Mouse (Mus musculus) right cerebral cortex, postnatal 4 days (tissue): ENCODE measurements at regions not wholly inside any gene's neighbourhood (a gene's known extent, or its start where the extent isn't known, plus 50 kb on each side); places are given as distances from the start of the nearest gene placed in this dataset.

Experiments used
- DNase-seq: peaks from one replicate; pipeline ENCODE4 v3.0.0-alpha.2; 2022

DNA sequence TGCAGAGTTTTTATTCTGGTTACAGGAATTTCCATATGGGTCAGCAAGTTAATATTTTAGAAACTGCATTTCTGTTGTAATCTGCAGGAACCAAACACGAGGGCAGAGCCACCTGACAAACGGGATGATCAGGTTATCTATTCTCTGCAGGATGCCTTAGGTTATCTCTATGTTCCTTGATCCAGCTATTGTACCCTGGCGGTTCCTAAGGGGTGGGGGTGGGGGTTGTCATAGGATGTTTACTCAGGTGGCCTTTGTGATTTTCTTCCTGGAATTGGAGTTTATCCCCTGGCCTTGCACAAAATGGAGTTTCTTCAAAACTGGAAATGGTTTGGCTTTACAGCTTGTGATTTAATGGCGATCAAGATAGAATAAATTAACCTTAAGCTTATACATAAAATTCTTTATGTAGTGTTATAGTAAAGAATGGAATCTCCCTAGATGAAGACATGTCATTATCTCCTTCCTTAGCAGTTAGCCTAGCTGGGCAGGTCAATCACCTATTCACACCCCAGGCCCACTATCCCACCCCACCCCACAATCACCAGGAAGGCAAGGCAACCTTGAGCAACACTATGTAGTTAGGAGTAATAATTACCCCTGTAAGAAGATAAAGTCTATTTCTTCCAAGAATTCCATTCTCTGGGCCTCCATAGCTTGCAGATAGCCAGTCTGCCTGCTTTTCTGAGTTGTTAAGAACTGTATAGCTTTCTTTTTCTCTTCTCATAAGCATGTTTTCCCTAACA lies 192.3 kb upstream of the B430218F22Rik start:
- DNase-seq: no peak

DNA sequence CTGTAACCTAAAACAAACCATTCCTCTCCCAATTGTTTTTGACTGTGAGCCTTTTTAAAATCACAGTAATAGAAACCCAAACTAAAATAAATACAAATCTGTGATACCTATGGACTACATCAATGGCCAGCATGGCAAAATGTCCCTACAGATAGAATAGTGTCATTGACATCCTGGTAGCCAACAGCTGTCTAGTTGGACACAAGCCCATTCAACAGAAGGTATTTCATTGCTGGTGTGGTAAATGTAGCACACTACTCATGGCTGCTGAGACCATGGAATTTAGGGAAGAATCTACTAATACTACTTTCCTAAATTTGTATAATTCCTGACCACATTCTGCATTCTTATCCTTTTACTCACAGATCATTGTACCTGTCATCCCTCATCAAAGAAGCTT lies 178.3 kb upstream of the B430218F22Rik start:
- no peak for DNase-seq

GRCm38 (mm10) chr13:118227354-118227753 lies 159.1 kb upstream of the B430218F22Rik start:
- DNase-seq: peak; percentile 39

DNA sequence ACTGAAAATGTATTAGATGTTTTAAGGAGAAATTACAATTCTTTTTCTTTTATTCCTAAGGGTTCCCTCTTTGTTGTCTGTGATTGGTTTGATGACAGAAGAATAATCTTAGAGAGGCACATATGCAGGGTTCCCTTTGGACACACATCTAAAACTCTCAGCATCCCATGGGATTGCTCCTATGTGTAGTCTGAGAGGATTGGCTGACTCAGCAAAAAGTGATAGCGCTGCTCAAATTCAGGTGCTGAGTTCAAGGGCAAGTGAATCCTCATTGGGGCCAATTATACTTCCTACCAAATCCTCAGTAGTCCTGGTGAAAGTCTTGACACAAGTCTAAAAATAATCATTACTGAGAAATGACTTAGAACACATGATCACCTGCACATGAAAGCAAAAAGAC lies 148.5 kb upstream of the B430218F22Rik start:
- no peak for DNase-seq

DNA sequence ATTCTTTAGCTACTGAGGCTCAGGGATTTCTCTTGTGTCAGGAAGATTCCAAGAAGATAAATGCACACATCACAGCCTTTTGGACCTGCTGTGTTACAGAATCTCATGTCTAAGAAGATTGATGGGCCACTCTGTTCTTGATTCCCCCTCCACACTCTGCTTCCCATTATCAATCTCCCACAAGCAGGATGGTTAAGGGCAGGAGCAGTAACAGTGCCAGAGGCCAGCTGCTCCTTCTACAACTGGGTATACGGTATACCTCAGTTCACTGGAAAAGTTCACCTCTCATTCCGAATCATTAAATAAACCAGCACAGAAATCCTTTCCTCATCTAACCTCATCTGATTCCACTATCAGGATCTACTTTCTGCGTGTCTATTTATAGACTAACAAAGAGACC lies 141.8 kb upstream of the B430218F22Rik start:
- no peak for DNase-seq

GRCm38 (mm10) chr13:118245546-118245945 lies 140.9 kb upstream of the B430218F22Rik start:
- no peak for DNase-seq

- DNase-seq: no peak
Observed at GRCm38 (mm10) chr13:118259606-118260005, 126.8 kb upstream of the B430218F22Rik start.

GRCm38 (mm10) chr13:118262971-118263370 lies 123.5 kb upstream of the B430218F22Rik start:
- DNase-seq: no peak

- no peak for DNase-seq
Observed at GRCm38 (mm10) chr13:118265763-118266520, 120.5 kb upstream of the B430218F22Rik start.

- DNase-seq: no peak
Observed at GRCm38 (mm10) chr13:118272904-118273303, 113.5 kb upstream of the B430218F22Rik start.

GRCm38 (mm10) chr13:118280956-118281355 lies 105.5 kb upstream of the B430218F22Rik start:
- no peak for DNase-seq

- DNase-seq: no peak
Observed at GRCm38 (mm10) chr13:118293728-118294127, 92.7 kb upstream of the B430218F22Rik start.

- no peak for DNase-seq
Observed at GRCm38 (mm10) chr13:118310080-118310479, 76.3 kb upstream of the B430218F22Rik start.

GRCm38 (mm10) chr13:118313676-118314075 lies 72.8 kb upstream of the B430218F22Rik start:
- DNase-seq: no peak
